Mouse (Mus musculus): ENCODE measurements around the gene Shd. TPM values are rescaled to one million over a fixed set of nuclear protein-coding genes. Genes with fewer than 3 reads are reported as not detected.

Gene Shd
- polyA plus RNA-seq, 1 experiment from 2014 or later, result 50.3 TPM

DNA sequence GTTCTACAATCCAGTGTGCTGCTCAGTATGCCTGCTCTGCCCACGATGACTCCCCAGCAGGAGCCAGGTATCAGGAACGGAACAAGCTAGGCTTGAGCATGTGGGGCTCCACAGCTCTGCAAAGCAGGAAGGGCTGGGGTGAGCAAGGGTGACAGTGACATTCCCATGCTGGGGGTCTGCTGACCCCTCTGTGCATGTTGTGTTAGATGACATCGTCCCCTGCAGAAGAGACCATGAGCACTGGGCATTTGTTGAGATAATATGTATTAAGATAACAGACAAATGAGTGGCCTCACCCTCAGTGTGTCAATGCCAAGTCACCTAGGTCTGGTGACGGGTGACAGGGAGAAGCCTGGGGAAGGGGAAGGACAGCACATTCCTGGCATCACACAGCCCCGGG, 54.7 kb downstream of the Shd start:
- Histone ChIP-seq H3K9me3 (no peaks in the 10 kb centered on the region), H3K27ac (no peak overlapping the region), H3K4me1 (peaks cover 15% of the 10 kb centered on the region), H3K36me3 (replicated peaks) (peaks cover 85% of the 10 kb centered on the region), H3K4me3 (no peak overlapping the region), H3K27me3 (ENCODE audit: poor library complexity, severe bottlenecking) (no peaks in the 10 kb centered on the region)
- 85% methylated on average over 5 of the region's 5 CpGs for WGBS
- no peak for DNase-seq (ENCODE audit: extremely low spot score, low spot score)

Other genes starting within 250 kb of the Shd start
- 0.16 TPM in 1 of 2 replicates, not detected in the other for gene Adgre4, start 220.5 kb upstream of the Shd start, polyA plus RNA-seq (2016; fragmentation: Nextera tagmentation; extraction: Ambion mirVana)
- gene Zfp119a, start 91.5 kb upstream of the Shd start, polyA plus RNA-seq (2016; fragmentation: Nextera tagmentation; extraction: Ambion mirVana), result 9.1 and 10.5 TPM in 2 replicates
- gene Zfp959, start 78.4 kb upstream of the Shd start, polyA plus RNA-seq (2016; fragmentation: Nextera tagmentation; extraction: Ambion mirVana), result 12.9 and 15.3 TPM in 2 replicates
- 6.4 and 6.6 TPM in 2 replicates for gene Zfp119b, start 21.0 kb upstream of the Shd start, polyA plus RNA-seq (2016; fragmentation: Nextera tagmentation; extraction: Ambion mirVana)
- gene Ebi3, start 17.8 kb upstream of the Shd start, polyA plus RNA-seq (2016; fragmentation: Nextera tagmentation; extraction: Ambion mirVana), result 1.4 and 1.9 TPM in 2 replicates
- gene Yju2, start 11.4 kb upstream of the Shd start, polyA plus RNA-seq (2016; fragmentation: Nextera tagmentation; extraction: Ambion mirVana), result 29.2 and 30.4 TPM in 2 replicates
- gene Fsd1, start 16.0 kb downstream of the Shd start, polyA plus RNA-seq (2016; fragmentation: Nextera tagmentation; extraction: Ambion mirVana), result 74.4 and 80.9 TPM in 2 replicates
- gene Stap2, start 35.1 kb downstream of the Shd start, polyA plus RNA-seq (2016; fragmentation: Nextera tagmentation; extraction: Ambion mirVana), result 5.6 and 7.4 TPM in 2 replicates
- 105 and 114 TPM in 2 replicates for gene Mpnd, start 35.2 kb downstream of the Shd start, polyA plus RNA-seq (2016; fragmentation: Nextera tagmentation; extraction: Ambion mirVana)
- gene Sh3gl1, start 66.2 kb downstream of the Shd start, polyA plus RNA-seq (2016; fragmentation: Nextera tagmentation; extraction: Ambion mirVana), result 152 and 157 TPM in 2 replicates
- 53.9 and 54.7 TPM in 2 replicates for gene Chaf1a, start 70.0 kb downstream of the Shd start, polyA plus RNA-seq (2016; fragmentation: Nextera tagmentation; extraction: Ambion mirVana)
- gene Ubxn6, start 104.6 kb downstream of the Shd start, polyA plus RNA-seq (2016; fragmentation: Nextera tagmentation; extraction: Ambion mirVana), result 30.2 and 32.4 TPM in 2 replicates
- 188 and 200 TPM in 2 replicates for gene Hdgfl2, start 109.2 kb downstream of the Shd start, polyA plus RNA-seq (2016; fragmentation: Nextera tagmentation; extraction: Ambion mirVana)
- 0.05 and 0.09 TPM in 2 replicates for gene Plin4, start 139.3 kb downstream of the Shd start, polyA plus RNA-seq (2016; fragmentation: Nextera tagmentation; extraction: Ambion mirVana)
- gene Plin5, start 147.1 kb downstream of the Shd start, polyA plus RNA-seq (2016; fragmentation: Nextera tagmentation; extraction: Ambion mirVana), result 0.25 and 0.33 TPM in 2 replicates
- gene Lrg1, start 151.5 kb downstream of the Shd start, polyA plus RNA-seq (2016; fragmentation: Nextera tagmentation; extraction: Ambion mirVana), result not detected in 2 replicates
- gene Sema6b, start 169.9 kb downstream of the Shd start, polyA plus RNA-seq (2016; fragmentation: Nextera tagmentation; extraction: Ambion mirVana), result 0.44 and 0.67 TPM in 2 replicates
- 7.4 and 8.1 TPM in 2 replicates for gene Tnfaip8l1, start 192.0 kb downstream of the Shd start, polyA plus RNA-seq (2016; fragmentation: Nextera tagmentation; extraction: Ambion mirVana)
- gene Mydgf, start 213.5 kb downstream of the Shd start, polyA plus RNA-seq (2016; fragmentation: Nextera tagmentation; extraction: Ambion mirVana), result 75.5 and 78.5 TPM in 2 replicates
- 49.7 and 51.2 TPM in 2 replicates for gene Dpp9, start 248.4 kb downstream of the Shd start, polyA plus RNA-seq (2016; fragmentation: Nextera tagmentation; extraction: Ambion mirVana)